Mouse (Mus musculus) E14TG2a.4 (cell line): ENCODE results near the gene Pdgfa.
A peak's percentile ranks its signal among the peaks of the same experiment; 100 is the strongest.

Source experiments
- H3K27me3 ChIP-seq: 2 replicates; pipeline ENCODE4 v1.6.1; 2014; ENCODE audit warnings: low read length, control low read depth; ENCODE audit not compliant: insufficient read depth
- H3K36me3 ChIP-seq: 2 replicates; pipeline ENCODE4 v1.6.1; 2014; ENCODE audit warnings: low read length, control low read depth; ENCODE audit not compliant: insufficient read depth
- H3K4me1 ChIP-seq: replicated peaks from 2 replicates; pipeline ENCODE4 v1.6.1; 2014; ENCODE audit warnings: low read depth, low read length, control low read depth
- H3K4me3 ChIP-seq: replicated peaks from 2 replicates; pipeline ENCODE4 v1.5.1; 2014; ENCODE audit warnings: mild to moderate bottlenecking, low read length
- H3K9me3 ChIP-seq: 2 replicates; pipeline ENCODE4 v1.6.1; 2014; ENCODE audit warnings: low read length, control low read depth
- CTCF ChIP-seq: conservative IDR thresholded peaks from 2 replicates; pipeline ENCODE4 v1.5.1; 2014; ENCODE audit warnings: low read length
- NANOG ChIP-seq: IDR thresholded peaks from 2 replicates; pipeline ENCODE4 v1.6.1; 2014; ENCODE audit warnings: borderline replicate concordance, low read length, mixed read lengths
- POU5F1 ChIP-seq: IDR thresholded peaks from 2 replicates; pipeline ENCODE4 v1.6.1; 2014; ENCODE audit warnings: low read length, borderline replicate concordance

Gene Pdgfa

DNA sequence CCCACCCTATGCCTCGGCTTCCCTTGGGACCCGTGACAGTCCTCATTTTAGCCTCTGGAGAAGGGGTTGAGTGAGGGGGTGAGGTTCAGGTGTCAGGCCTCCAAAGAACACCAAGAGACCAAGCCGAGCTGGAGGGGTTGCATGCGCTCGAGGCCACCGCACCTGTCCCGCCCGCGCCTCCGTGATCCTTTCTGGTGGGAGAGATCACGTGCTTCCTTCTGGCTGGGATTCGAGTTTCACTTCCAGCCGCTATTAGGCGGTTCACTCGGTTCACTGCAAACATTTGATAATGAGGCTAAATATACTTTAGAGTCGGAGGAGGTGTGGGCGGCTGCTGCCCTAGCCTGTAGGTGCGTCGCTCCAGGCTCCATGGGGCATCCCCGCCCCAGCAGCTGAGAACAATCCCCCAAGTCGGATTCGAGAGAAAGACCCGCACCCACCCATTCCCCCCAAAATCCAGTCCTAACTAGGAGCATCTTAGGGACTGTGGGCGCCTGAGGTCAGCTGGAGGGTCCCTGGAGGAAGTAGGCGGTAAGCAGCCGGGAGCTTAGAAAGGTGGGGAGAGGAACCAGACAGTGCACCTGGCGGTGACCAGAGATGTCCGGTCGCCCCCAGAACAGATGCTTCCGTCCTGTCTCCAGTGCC, 888 bp upstream of the Pdgfa start:
- no peak for TF ChIP-seq NANOG
- no peak for TF ChIP-seq CTCF
- TF ChIP-seq POU5F1 = no peak
- Histone ChIP-seq H3K9me3 (peaks cover 7% of the 10 kb centered on the region), H3K27me3 (peaks cover 48% of the 10 kb centered on the region), H3K4me3 (peak overlapping the region; percentile 60), H3K36me3 (no peaks in the 10 kb centered on the region), H3K4me1 (peaks cover 61% of the 10 kb centered on the region)

GRCm38 (mm10) chr5:138996322-138997073, 672 bp downstream of the Pdgfa start:
- Histone ChIP-seq H3K9me3 (peaks cover 5% of the 10 kb centered on the region; the same call in 1 of the 2 replicates), H3K36me3 (no peaks in the 10 kb centered on the region), H3K27me3 (peaks cover 48% of the 10 kb centered on the region), H3K4me1 (peaks cover 69% of the 10 kb centered on the region), H3K4me3 (peak overlapping the region; percentile 90)
- peak; percentile 38 for TF ChIP-seq CTCF
- TF ChIP-seq POU5F1 = peak; percentile 75; the same call in 1 of the 2 replicates
- TF ChIP-seq NANOG = no peak

GRCm38 (mm10) chr5:138995721-138996311, 1.4 kb downstream of the Pdgfa start:
- Histone ChIP-seq H3K4me1 (peaks cover 69% of the 10 kb centered on the region), H3K36me3 (peaks cover 7% of the 10 kb centered on the region), H3K4me3 (peak overlapping the region; percentile 90), H3K9me3 (peaks cover 4% of the 10 kb centered on the region; the same call in 1 of the 2 replicates), H3K27me3 (peaks cover 48% of the 10 kb centered on the region)
- no peak for TF ChIP-seq NANOG
- no peak for TF ChIP-seq CTCF
- no peak for TF ChIP-seq POU5F1

DNA sequence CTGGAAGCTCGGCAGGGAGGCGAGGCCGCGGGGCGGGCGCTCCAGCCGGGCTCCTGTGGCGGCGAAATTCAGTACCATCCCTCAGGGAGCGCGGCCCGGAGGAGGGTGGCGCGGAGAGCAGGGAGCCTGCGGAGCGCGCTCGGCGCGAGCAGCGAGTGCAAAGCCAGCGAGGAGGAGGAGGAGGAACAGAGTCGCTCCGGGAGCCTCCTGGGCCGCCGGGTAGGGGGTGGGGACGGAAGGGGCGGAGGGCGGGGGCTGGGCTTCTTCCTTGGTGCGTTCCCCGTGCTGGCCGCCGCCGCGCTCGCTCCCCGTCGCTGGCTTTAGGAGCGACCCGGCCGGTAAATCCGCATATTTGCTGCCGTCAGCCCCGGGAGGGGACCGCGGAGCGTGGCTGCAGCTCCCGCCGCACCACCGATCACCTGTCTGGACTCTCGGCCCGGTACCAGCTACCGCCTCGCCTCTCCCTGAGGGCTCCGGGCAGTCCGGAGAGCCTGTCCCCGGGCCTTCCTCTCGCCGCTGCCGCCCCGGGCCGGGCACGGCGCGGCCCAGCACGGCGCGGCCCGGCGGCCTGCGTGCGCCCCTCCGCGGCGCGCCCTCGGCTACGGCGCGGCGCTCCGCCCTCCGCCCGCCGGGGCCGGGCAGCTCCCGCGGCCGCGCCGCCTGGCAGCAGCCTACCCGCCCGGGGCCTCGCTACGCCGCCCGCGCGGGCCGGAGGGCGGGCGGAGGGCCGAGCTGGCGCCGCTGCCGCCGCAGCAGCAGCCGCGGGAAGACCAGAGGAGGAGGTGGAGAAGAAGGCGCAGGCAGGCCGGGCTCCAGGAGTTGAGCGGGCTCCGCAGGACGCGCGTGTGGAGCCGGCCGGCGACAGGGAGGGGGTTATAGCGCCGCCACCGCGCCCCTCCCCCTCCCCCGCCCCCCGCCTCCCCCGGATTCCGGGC, 2.1 kb downstream of the Pdgfa start:
- peaks cover 72% of the 10 kb centered on the region for H3K4me1 ChIP-seq
- no peak for TF ChIP-seq POU5F1
- no peak for TF ChIP-seq NANOG
- no peak for TF ChIP-seq CTCF
- H3K36me3 ChIP-seq = peaks cover 14% of the 10 kb centered on the region
- peaks cover 46% of the 10 kb centered on the region for H3K27me3 ChIP-seq
- H3K9me3 ChIP-seq = no peaks in the 10 kb centered on the region
- H3K4me3 ChIP-seq = peak overlapping the region; percentile 90

- Histone ChIP-seq H3K27me3 (peaks cover 38% of the 10 kb centered on the region), H3K4me3 (peak overlapping the region; percentile 90), H3K4me1 (peaks cover 72% of the 10 kb centered on the region), H3K9me3 (no peaks in the 10 kb centered on the region), H3K36me3 (peaks cover 21% of the 10 kb centered on the region)
- TF ChIP-seq CTCF (no peak), NANOG (no peak), POU5F1 (no peak)
Measured at GRCm38 (mm10) chr5:138994108-138994785, 2.9 kb downstream of the Pdgfa start.

GRCm38 (mm10) chr5:138993371-138994107, 3.6 kb downstream of the Pdgfa start:
- no peak for TF ChIP-seq NANOG
- no peak for TF ChIP-seq CTCF
- no peak for TF ChIP-seq POU5F1
- Histone ChIP-seq H3K9me3 (no peaks in the 10 kb centered on the region), H3K4me3 (peak overlapping the region; percentile 90), H3K36me3 (peaks cover 28% of the 10 kb centered on the region), H3K27me3 (peaks cover 31% of the 10 kb centered on the region), H3K4me1 (peaks cover 72% of the 10 kb centered on the region)

GRCm38 (mm10) chr5:138992611-138993370, 4.4 kb downstream of the Pdgfa start:
- H3K4me1 ChIP-seq = peaks cover 72% of the 10 kb centered on the region
- H3K4me3 ChIP-seq = peak overlapping the region; percentile 90
- peaks cover 24% of the 10 kb centered on the region for H3K27me3 ChIP-seq
- TF ChIP-seq NANOG = no peak
- no peak for TF ChIP-seq POU5F1
- TF ChIP-seq CTCF = no peak
- H3K9me3 ChIP-seq = no peaks in the 10 kb centered on the region
- peaks cover 36% of the 10 kb centered on the region for H3K36me3 ChIP-seq
